Mouse (Mus musculus): ENCODE results near the gene Brd1.
A peak's percentile ranks its signal among the peaks of the same experiment; 100 is the strongest.
"Not testable (repeated sequence)": the region's sequence is repeated elsewhere in the genome, so short reads cannot be mapped to it uniquely, and the experiment has no call there.

Brd1 gene

DNA sequence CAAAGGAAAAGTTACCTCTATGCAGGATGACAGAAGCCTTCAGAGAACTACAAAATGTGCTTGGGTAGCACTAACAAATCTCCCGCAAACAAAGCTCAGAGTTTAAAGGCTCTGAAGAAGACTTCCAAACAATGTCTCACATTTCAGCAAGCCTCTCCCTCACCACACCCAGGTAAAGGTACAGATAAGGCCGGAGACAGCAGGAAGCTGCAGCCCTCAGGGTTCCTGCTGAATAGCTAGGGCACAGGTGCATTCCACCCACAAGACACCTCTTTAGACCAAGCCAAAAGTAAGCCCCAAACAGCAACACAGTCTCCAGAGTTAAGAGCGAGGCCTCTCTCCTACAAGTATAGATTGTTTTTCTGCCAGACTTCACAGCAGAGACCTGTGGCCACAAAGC lies 3.3 kb downstream of the Brd1 start:
- DNase-seq (ENCODE audit: low read depth, low spot score): no peak

DNA sequence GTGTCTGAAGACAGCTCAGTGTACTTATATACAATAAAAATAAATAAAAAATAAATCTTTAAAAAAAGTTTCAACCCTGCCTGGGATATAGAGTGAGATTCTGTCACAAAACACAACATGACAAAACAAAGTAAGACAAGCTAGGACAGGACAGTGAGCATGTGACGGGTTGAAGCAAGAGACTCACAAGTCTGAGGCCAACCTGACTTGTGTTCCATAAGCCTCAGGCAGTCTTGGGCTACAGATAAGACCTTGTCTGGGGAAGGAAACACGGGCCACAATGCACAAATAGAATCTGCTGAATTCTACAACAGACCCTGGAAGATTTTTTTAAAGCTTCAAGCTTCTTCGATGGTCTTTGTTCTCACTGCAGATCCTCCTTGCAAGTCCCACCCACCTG lies 6.8 kb downstream of the Brd1 start:
- DNase-seq (ENCODE audit: low read depth, low spot score): no peak

DNA sequence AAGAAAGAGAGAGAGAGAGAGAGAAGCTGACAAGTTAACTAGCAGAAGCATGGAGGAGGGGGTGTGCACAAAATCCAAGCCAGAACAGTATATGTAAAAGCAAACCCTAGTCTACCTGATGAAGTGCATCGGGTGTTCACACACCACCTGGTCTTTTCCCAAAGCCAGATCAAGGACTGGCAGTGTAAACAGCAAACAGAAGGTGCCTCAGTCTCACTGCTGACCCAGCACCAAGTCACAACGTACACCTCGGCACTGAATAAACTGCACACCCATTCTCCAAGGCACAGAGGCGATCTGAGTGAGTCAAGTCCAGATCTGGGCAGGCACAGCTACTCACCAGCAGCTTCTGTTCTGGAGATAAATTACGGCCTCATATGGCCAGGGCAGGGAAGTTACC lies 9.0 kb downstream of the Brd1 start:
- no peak for DNase-seq (ENCODE audit: low read depth, low spot score)

DNA sequence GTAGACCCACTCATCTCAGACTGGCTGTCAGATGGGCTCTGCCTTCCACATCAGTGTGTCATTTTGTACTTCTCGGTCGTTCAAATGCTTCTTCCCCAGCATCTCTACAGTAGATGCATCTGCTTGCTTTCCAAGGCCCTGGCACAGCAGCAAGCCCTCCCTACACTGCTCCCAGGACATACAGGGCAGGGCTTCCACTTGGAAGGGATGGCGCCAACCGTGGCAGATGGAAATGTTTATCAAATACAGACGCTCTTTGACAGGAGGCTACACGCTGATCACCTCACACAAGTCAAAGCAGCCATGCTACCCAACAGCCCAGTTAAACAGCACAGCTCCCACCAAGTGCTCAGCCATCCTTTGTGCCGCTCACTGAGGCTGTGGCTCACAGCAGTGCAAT lies 9.7 kb downstream of the Brd1 start:
- no peak for DNase-seq (ENCODE audit: low read depth, low spot score)

DNA sequence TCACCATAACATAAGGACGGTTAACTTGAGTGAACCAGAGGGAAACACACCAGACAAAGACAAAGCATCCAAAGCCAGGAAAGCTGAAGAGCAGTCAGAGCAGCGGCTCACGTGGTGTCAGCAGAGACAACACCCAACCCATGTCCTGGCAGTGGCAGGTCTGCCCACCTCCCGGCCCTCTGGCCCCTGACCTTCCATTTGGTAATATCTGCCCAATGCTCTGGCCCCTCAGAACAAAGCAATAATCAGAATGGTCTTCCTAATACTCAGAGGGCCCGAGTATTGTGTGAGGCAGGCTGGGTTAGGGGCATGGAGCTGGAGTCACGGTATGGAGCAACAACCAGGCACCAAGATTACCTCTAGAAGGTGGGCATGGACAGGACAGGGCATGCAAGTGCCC lies 10.8 kb downstream of the Brd1 start:
- DNase-seq (ENCODE audit: low read depth, low spot score): no peak

DNA sequence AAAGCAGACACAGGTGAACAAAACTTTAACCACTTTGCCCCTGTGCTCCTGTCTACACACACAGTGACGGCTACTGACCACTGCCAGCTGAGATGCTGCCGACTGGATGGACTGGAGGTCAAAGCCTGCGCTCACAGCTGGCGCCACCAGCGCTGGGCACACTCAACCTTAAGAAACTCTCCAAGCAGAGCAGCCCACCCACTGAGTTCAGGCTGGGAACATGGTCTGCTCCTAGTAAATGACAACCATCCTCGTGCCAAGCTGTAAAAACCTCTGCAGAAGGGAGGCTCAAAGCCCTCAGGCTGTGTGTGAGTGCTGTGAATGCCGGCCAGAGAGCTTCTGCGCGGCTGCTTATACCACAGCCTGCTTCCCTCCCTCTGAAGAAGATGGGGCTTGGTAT lies 16.8 kb downstream of the Brd1 start:
- no peak for DNase-seq (ENCODE audit: low read depth, low spot score)

DNA sequence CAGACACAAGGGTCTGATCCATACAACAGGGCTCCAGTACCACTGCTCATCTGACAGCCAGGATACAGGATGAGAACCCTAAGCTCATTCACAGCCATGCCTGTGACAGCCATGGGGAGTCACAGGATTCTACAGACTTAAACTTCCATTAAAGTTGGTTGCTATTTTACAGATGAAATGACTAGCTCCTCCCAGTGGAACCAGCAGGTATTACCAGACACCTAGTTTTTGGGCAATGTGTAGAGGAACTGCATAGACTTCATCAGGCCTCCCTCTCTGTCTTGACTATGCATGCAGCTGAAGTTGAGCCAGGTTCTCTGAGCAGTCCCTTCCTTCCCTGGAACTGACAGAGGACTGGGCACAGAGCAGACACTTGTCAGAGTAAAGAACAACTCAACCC lies 17.7 kb downstream of the Brd1 start:
- DNase-seq (ENCODE audit: low read depth, low spot score): peak; percentile 36

DNA sequence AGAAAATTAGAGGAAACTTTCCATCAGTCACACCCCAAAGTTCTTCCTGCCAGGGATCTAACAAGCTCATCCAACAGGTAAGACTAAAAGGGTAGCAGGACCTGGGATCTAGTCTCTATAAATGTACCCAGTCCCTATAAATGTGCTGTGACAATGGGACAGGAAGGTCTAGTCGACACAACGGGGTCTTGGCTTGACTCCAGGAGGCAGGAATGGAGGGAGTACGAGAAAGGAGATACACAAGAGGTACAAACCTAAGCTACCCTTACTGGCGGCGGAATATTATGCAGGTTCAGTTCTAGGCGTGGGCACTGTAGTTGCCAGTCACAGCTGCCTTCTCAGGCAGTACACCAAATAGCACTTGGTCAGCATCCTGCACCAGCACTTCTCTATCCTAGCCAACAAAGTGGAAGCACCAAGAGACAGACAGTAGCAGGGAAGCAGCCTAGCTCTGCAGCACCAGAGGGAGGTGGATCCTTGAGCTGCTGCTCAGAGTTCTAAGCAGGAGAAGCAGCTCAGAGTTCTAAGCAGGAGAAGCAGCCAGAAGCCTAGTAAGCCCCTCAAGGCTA lies 19.9 kb downstream of the Brd1 start:
- no peak for DNase-seq (ENCODE audit: low read depth, low spot score)

DNA sequence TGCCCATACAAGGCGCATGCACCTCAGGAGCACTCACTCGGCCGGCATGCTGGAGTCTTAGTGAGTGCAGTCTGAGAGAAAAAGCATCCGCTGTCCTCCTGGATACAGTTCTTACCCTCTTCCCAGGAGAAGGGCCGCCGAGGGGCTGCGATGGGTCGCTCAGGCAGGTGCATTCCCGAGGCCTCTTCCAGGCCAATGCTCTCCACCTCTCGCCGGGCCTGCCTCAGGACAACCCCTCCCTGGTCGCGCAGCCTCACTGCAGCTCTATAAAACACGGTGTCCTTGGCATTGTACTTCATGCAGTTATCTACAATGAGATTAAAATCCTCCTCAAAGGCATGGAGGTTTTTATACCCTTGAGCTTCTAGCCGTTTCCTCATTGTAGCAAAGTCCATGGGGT lies 21.5 kb downstream of the Brd1 start:
- DNase-seq (ENCODE audit: low read depth, low spot score): no peak

DNA sequence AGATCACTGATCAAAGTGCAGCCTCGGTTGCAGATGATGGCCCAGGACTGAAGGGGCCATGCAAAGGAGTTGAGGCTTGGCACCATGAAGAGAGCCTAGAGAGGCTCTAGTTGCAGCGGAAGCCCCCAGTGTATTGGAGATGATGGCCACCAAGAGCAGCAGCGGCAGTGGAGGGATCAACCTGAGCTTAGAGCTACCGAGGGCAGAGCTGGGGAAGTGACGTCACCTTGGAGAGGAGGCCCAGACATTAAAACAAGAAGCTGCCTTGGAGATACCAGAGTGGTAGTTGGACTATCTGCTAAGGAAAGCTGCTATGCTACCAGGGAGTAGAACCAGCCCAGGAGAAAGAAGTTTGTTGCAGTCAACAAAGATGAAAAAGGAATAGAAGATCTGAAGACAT lies 24.2 kb downstream of the Brd1 start:
- no peak for DNase-seq (ENCODE audit: low read depth, low spot score)

DNA sequence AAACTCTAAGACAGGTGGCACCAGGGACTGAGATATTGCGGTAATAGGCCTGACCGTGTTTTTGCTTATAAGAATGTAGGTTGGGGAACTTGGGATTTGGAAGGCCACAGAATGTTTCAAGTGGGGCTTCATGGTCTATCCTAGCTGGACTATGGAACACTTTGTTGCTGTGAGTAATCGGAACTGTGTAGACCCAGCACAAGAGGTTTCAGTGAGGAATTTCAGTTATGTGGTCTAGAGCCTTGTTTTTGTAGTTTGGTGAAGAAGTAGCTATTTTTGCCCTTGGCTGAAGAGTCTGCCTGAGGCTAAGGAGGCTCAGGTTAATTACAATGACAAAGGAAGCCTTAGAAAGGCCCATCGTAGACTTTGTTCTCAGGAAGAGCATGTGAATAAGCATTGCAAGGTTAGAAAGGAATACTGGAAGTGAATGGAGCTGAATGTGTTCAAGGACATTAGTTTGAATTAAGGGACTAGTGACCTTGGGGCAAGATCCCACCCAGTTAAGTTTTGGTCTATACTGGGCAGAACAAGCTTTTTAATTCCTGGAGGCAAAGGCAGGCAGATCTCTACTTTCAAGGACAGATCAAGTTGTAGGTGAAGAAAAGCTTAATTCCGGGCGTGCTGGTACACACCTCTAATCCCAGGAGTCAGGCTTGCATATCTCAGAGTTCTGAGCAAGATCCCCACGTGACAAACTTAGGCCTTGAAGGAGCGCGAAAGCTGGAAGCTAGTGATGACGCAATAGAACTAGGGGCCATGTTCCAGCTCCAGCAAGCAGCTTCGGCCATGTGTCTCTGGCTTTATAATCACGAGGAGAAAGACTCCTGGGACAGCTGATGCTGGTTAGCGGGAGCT lies 25.1 kb downstream of the Brd1 start:
- DNase-seq (ENCODE audit: low read depth, low spot score): no peak

DNA sequence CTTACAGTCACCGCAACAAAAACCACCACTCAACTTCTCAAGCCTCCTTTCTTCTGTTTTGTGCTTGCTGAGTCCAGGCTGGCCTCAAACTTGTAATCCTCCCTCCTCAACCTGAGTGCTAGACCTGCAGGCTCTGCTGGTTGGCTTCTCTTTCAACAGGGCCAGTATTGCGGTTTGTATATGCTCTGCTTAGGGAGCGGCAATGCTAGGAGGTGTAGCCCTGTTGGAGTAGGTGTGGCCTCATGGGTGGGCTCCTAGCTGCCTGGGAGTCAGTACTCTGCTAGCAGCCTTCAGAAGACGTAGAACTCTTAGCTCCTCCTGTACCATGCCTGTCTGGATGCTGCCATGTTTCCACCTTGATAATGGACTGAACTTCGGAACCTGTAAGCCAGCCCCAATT lies 25.8 kb downstream of the Brd1 start:
- no peak for DNase-seq (ENCODE audit: low read depth, low spot score)

DNA sequence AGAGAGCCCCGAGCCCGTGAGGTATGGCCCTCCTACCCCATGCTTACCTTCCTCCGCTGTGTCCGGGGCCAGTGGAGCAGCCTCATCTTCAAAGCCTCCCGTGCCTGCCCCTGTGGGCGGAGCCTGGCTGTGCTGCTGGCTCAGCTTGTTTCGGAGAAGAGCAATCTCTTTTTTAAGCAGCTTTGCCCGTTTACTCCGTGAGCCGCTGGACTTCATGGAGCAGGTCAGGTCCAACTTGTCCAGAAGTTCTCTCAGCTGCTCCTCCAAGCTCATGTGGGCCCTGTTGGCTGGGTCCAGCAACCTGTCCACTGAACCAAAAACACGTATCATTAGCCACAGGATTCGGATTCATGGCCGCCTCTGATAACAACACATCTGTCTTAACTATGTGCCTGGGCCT lies 27.0 kb downstream of the Brd1 start:
- not testable (repeated sequence) for DNase-seq (ENCODE audit: low read depth, low spot score)

DNA sequence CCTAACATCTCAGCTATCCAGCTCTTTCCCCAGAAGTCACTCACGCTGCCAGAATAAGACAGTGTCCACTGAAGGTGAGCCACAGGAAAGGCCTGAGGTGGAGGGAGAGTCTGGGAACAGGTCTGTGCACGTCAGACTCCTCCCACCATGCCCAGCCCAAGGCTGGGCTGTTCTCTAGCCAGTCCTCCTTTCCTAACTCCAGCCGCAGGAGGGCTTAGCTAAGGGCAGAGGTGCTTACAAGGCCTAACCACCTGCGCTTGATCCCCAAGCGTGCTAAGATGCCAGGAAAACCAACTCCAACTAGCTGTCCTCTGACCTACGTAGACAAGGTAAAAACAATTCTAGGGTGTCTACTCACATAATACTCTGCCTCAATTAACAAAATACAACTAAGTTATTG lies 27.7 kb downstream of the Brd1 start:
- no peak for DNase-seq (ENCODE audit: low read depth, low spot score)

DNA sequence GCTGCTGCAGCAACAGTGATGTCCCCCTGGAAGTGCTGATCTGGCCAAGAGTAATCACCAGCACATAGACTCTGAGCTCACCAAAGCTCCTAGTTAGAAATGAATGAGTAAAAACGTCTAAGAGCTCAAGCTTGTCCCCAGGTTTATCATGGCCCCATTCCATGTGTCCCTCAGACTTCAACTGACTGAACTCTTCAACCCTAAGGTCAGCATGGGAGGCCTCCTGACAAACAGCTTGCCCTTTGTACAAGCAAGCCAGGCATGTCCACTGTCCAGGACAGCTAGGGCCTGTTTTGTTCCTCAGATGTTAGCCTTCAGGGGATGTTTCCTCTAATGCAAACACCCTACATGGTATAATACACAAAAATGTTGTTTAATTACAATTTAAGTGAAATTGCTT lies 29.7 kb downstream of the Brd1 start:
- DNase-seq (ENCODE audit: low read depth, low spot score): no peak

DNA sequence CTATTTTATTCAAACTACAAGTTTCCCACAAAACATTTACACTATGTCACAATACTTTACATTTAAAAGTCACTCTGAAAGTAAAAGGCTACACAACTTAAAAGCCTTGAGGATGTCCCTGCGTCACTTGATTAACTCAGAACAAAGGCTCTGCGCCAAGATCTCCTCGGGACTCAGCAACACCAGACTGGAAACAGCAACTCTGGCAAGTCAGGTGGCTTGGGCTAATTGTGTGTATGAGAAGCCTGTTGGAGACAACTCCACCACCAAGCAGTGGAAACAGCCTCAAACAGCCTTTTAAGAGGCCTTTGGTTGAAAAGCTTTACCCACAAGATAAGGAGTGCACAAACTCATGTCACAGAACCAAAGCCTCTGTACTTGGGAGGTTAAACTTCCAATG lies 31.5 kb downstream of the Brd1 start:
- no peak for DNase-seq (ENCODE audit: low read depth, low spot score)

DNA sequence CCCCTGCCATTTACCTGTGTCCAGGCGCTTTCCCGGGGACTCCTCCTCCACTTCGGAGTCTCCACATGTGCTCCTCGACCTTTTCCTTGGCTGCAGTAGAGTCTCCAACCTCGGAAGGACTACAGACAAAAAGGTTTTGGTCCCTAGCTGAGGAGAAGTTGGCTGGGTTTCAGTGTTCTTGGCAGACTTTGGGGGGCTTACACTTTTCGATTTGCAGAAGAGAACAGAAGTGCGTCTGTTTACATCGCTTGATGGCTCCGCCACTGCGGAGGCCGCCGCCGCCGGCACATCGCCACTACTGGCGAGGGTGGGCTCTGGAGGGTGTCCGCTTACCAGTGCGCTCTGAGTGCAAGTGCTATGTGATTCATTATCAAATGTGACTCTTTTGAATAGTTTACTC lies 33.3 kb downstream of the Brd1 start:
- DNase-seq (ENCODE audit: low read depth, low spot score): no peak

DNA sequence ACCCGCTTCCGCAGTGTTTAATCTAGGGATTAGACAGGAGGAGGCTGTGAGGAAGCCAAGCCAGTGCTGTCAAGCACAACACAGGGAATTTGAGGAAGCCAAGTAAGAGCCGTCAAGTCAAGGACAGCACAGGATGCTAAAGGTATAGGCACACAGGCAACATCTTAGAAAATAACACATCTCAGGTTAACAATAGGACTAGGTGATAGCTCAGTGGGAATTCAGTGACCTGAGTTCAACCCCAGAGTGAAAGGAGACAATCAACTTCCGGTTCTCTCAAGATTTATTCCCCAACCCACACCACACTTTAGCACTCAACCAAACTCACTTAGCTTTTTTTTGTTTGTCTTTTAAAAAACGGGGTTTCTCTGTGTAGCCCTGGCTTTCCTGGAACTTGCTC lies 34.5 kb downstream of the Brd1 start:
- DNase-seq (ENCODE audit: low read depth, low spot score): no peak

DNA sequence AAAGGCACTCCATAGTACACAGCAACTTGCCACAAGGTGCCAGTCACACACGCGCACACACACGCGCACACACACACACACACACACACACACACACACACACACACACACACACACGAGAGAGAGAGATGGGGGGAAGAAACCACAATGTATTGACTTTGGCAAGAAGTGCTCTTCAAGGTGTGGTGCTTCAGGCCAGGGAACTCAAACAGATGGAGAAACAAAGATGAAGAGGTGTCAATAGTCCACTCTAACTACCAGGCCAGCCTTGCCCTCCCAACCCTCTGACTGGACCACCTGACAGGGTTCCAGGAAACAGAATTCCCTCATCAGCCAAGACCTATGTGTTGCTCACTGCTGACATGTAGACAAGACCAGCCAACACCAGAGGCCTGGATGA lies 36.4 kb downstream of the Brd1 start:
- DNase-seq (ENCODE audit: low read depth, low spot score): no peak

DNA sequence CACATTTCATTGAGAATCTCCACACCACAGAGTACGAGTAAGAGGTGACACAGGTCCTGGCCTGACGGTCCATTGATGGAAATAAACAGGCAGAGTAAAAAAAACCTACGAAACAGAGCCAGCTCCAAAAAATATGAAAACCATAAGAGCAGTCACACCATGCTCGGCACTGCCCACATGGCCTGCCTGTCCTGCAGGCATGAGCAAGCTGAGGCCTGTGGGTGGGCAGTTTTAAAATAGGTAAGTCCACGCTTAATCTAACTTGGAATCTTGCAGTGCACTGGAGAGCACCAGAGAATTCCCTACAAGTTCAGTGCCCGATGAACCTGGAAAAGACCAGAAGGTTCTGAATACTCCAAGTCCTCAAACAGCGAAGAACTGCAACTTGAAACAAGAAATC lies 38.0 kb downstream of the Brd1 start:
- no peak for DNase-seq (ENCODE audit: low read depth, low spot score)

DNA sequence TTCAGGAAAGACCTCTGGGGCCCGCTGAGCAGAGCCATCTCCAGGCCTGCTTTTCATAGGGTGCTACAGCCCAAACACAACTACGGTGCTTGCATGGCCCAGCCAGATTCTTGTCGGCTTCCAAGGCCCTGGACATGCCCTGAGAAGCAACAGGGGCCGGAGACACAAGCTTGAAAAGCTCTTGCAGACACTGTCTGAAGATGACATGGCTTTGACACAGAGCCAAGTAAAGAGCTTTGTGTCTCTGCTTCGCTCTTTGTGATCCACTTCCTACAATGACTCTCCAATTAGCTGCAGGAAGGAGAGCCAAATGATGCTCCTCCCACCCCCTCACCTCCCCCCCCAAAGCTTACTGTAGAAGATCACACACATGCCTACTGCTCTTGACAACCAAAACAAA lies 40.0 kb downstream of the Brd1 start:
- no peak for DNase-seq (ENCODE audit: low read depth, low spot score)

DNA sequence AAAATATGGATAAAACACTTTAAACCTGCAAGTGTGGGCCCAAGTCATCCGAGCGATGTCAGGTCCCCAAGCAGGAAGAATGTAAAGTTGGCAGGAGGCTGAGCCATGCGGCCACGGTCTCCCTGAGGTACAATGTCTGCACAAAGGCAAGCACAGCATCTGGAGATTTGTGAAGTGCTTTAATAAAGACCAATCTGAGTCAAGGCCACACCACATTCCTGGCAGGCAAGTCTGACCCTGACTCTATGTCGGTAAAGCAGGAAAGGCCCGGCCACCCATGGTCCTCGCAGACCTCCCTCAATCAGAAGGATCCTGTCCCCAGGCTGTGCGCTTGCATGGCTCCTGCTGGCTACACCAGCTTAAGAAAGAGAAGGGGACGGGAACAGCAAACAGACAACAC lies 41.3 kb downstream of the Brd1 start:
- DNase-seq (ENCODE audit: low read depth, low spot score): no peak

DNA sequence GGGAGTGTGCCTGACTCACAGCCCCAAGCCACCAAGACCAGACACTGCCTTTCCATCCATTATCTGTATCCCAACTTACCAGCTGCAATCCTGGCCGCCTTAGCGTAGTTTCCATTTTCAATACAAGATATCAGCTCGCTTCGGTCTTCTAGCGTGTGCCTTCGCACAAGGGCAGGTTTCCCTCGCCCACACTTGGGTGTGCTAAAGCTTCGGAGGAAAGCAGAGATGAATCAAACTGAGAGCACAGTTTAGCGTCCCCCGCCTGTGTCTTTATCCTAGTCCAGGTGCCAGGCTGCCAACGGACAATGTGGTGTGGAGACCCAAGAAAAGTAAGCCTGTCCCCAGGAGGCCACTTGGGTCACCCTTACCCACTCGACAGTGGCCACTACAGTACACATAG lies 42.9 kb downstream of the Brd1 start:
- no peak for DNase-seq (ENCODE audit: low read depth, low spot score)

DNA sequence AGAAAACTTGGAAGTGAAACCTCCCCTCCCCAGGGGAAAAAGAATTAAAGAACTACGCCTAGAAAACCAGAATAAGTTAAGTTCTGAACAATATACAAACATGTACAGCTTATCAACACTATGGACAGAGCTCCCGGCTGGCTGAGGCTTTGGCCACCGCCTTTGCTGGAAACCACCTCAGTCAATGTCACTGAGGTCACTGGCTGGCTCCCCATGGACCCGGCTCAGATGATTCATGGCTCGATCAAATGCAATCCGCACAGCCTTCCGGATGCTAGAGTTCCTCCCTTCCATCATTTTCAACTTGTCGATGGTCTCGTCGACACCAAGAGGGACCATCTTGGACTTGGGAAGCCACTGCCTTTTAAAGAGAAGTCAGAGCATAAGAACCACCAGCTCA lies 45.9 kb downstream of the Brd1 start:
- DNase-seq (ENCODE audit: low read depth, low spot score): no peak

Measured in CD4-positive helper T cell, adult 2 months (primary cell).